Mouse (Mus musculus): Measurements from ENCODE around the gene Rack1. TPM values are rescaled to one million over a fixed set of nuclear protein-coding genes. Genes with fewer than 3 reads are reported as not detected.

Rack1 gene
- polyA plus RNA-seq, 1 experiment from 2014 or later, result 795 TPM

DNA sequence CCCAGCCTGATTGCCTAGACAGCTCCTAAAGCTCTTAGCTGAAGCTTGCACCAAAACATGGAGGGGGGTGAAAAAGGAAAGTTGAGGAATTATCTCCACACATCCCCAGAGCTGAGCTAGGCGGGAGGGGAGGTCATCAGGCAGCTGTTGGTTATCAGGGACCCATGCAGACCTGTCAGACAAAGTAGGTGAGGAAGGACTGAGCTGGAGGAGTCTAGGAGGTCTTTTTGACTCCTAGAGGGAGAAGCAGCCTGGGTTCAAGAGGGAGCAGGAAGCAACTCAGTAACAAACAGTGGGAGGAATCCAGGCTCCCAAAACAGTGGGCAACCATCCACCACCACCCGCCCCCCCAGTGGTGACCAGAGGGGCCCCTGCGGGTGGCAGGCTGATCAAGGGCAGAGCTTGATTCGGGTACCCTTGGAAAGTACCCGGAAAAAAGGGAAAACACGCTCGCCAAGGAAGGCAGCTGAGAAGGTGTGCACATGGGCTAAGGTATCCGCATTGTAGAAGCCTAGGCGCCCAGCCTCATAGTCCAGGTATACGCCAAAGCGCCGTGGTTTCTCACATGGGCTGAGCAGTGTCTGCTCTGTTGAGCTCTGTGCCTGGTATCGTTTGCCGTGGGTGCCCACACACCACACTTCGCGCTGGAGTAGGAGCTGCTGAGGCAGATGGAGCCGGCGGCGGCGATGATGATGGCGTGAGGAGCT, 6.9 kb downstream of the Rack1 start:
- ATAC-seq (replicated peaks; ENCODE audit: low FRiP score, low read depth), result peak; percentile 59; the same call in 1 of the 2 replicates
- TF ChIP-seq CTCF (IDR thresholded peaks at IDR 0.05; ENCODE audit: low read depth), result no peak
- Histone ChIP-seq H3K36me3 (ENCODE audit: insufficient read depth, low read length) (peaks cover 84% of the 10 kb centered on the region), H3K4me1 (replicated peaks; ENCODE audit: insufficient read depth, low read length) (peaks cover 4% of the 10 kb centered on the region), H3K9ac (ENCODE audit: low read depth, low read length) (no peak overlapping the region), H3K9me3 (replicated peaks; ENCODE audit: low read length) (no peaks in the 10 kb centered on the region), H3K27ac (no peak overlapping the region), H3K4me3 (replicated peaks; ENCODE audit: low read depth, low read length) (no peak overlapping the region), H3K4me2 (ENCODE audit: low read length) (no peak overlapping the region), H3K27me3 (ENCODE audit: insufficient read depth, low read length) (no peaks in the 10 kb centered on the region)
- DNase-seq (ENCODE audit: low spot score), result no peak
- WGBS, result 68% methylated on average over 21 of the region's 21 CpGs

- Histone ChIP-seq H3K9ac (ENCODE audit: low read depth, low read length) (no peak overlapping the region), H3K4me3 (replicated peaks; ENCODE audit: low read depth, low read length) (no peak overlapping the region), H3K27me3 (ENCODE audit: insufficient read depth, low read length) (no peaks in the 10 kb centered on the region), H3K9me3 (replicated peaks; ENCODE audit: low read length) (no peaks in the 10 kb centered on the region), H3K36me3 (ENCODE audit: insufficient read depth, low read length) (peaks cover 83% of the 10 kb centered on the region), H3K27ac (no peak overlapping the region), H3K4me2 (ENCODE audit: low read length) (no peak overlapping the region), H3K4me1 (replicated peaks; ENCODE audit: insufficient read depth, low read length) (no peaks in the 10 kb centered on the region)
- TF ChIP-seq CTCF (IDR thresholded peaks at IDR 0.05; ENCODE audit: low read depth), result no peak
- 0 out of 2 replicates have a peak, but pooled peaks have one; percentile 17 for ATAC-seq (replicated peaks; ENCODE audit: low FRiP score, low read depth)
- DNase-seq (ENCODE audit: low spot score), result no peak
- WGBS, result 52% methylated on average over 14 of the region's 14 CpGs
Measured at GRCm38 (mm10) chr11:48807563-48808303, 7.6 kb downstream of the Rack1 start.

- peaks cover 78% of the 10 kb centered on the region for H3K36me3 ChIP-seq (ENCODE audit: insufficient read depth, low read length)
- H3K9ac ChIP-seq (ENCODE audit: low read depth, low read length), result no peak overlapping the region
- no peak for DNase-seq (ENCODE audit: low spot score)
- no peak overlapping the region for H3K27ac ChIP-seq
- no peaks in the 10 kb centered on the region for H3K9me3 ChIP-seq (replicated peaks; ENCODE audit: low read length)
- H3K27me3 ChIP-seq (ENCODE audit: insufficient read depth, low read length), result no peaks in the 10 kb centered on the region
- no peaks in the 10 kb centered on the region for H3K4me1 ChIP-seq (replicated peaks; ENCODE audit: insufficient read depth, low read length)
- TF ChIP-seq CTCF (IDR thresholded peaks at IDR 0.05; ENCODE audit: low read depth), result no peak
- H3K4me3 ChIP-seq (replicated peaks; ENCODE audit: low read depth, low read length), result no peak overlapping the region
- ATAC-seq (replicated peaks; ENCODE audit: low FRiP score, low read depth), result no peak
- no peak overlapping the region for H3K4me2 ChIP-seq (ENCODE audit: low read length)
Measured at GRCm38 (mm10) chr11:48808304-48808646, 8.1 kb downstream of the Rack1 start.

DNA sequence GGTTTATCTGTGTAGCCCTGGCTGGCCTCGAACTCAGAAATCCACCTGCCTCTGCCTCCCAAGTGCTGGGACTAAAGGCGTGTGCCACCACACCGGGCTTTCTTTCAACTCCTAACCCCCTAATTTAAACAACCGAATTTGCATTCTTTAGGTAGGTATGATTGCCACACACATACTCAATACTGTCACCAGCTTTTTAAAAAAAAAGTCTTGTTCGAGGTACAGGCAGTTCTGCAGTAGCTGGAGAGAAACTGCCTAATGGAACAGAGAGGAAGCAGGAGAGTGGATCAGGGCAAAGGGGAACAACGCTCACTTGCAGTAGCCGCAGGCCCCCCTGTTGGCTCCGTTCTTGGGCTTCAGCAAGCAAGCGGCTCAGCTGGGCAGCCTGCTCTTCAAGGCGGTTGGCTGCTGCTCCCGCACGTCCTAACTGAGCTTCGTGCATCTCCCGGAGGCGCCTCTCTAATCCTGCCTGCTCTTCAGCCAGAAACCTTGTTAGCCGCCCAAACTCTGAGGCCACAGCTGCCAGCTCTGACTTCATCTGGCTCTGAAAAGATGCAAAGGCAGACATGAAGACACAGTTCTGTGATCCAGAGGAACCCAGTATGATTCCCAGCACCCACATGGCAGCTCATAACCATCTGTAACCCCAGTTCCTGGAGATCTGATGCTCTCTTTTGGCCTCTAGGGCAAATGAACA, 8.8 kb downstream of the Rack1 start:
- 71% methylated on average over 16 of the region's 16 CpGs for WGBS
- Histone ChIP-seq H3K4me2 (ENCODE audit: low read length) (no peak overlapping the region), H3K4me1 (replicated peaks; ENCODE audit: insufficient read depth, low read length) (no peaks in the 10 kb centered on the region), H3K4me3 (replicated peaks; ENCODE audit: low read depth, low read length) (no peak overlapping the region), H3K9ac (ENCODE audit: low read depth, low read length) (no peak overlapping the region), H3K9me3 (replicated peaks; ENCODE audit: low read length) (no peaks in the 10 kb centered on the region), H3K36me3 (ENCODE audit: insufficient read depth, low read length) (peaks cover 71% of the 10 kb centered on the region), H3K27me3 (ENCODE audit: insufficient read depth, low read length) (no peaks in the 10 kb centered on the region), H3K27ac (0 out of 2 replicates have a peak overlapping the region, but pooled peaks have one; percentile 19)
- no peak for ATAC-seq (replicated peaks; ENCODE audit: low FRiP score, low read depth)
- TF ChIP-seq CTCF (IDR thresholded peaks at IDR 0.05; ENCODE audit: low read depth), result no peak
- no peak for DNase-seq (ENCODE audit: low spot score)

- H3K4me2 ChIP-seq (ENCODE audit: low read length), result no peak overlapping the region
- H3K9ac ChIP-seq (ENCODE audit: low read depth, low read length), result no peak overlapping the region
- 35% methylated on average over 4 of the region's 4 CpGs for WGBS
- H3K4me3 ChIP-seq (replicated peaks; ENCODE audit: low read depth, low read length), result no peak overlapping the region
- no peak overlapping the region for H3K27ac ChIP-seq
- no peaks in the 10 kb centered on the region for H3K9me3 ChIP-seq (replicated peaks; ENCODE audit: low read length)
- no peak for TF ChIP-seq CTCF (IDR thresholded peaks at IDR 0.05; ENCODE audit: low read depth)
- H3K4me1 ChIP-seq (replicated peaks; ENCODE audit: insufficient read depth, low read length), result 0 out of 2 replicates have a peak, but pooled peaks cover 4% of the 10 kb centered on the region
- ATAC-seq (replicated peaks; ENCODE audit: low FRiP score, low read depth) (no peak), DNase-seq (ENCODE audit: low spot score) (no peak)
- peaks cover 66% of the 10 kb centered on the region for H3K36me3 ChIP-seq (ENCODE audit: insufficient read depth, low read length)
- no peaks in the 10 kb centered on the region for H3K27me3 ChIP-seq (ENCODE audit: insufficient read depth, low read length)
Measured at GRCm38 (mm10) chr11:48809434-48809830, 9.3 kb downstream of the Rack1 start.

- no peak overlapping the region for H3K4me3 ChIP-seq (replicated peaks; ENCODE audit: low read depth, low read length)
- H3K27ac ChIP-seq, result no peak overlapping the region
- DNase-seq (ENCODE audit: low spot score) (no peak), ATAC-seq (replicated peaks; ENCODE audit: low FRiP score, low read depth) (no peak)
- H3K36me3 ChIP-seq (ENCODE audit: insufficient read depth, low read length), result peaks cover 62% of the 10 kb centered on the region
- no peak overlapping the region for H3K4me2 ChIP-seq (ENCODE audit: low read length)
- H3K27me3 ChIP-seq (ENCODE audit: insufficient read depth, low read length), result no peaks in the 10 kb centered on the region
- H3K9me3 ChIP-seq (replicated peaks; ENCODE audit: low read length), result no peaks in the 10 kb centered on the region
- no peak for TF ChIP-seq CTCF (IDR thresholded peaks at IDR 0.05; ENCODE audit: low read depth)
- H3K4me1 ChIP-seq (replicated peaks; ENCODE audit: insufficient read depth, low read length), result peaks cover 10% of the 10 kb centered on the region
- no peak overlapping the region for H3K9ac ChIP-seq (ENCODE audit: low read depth, low read length)
- WGBS, result 74% methylated on average over 2 of the region's 2 CpGs
Measured at GRCm38 (mm10) chr11:48810142-48810541, 10.0 kb downstream of the Rack1 start.

All from kidney, postnatal 0 days (tissue).